Mouse (Mus musculus): ENCODE data around the gene Hao1. TPM values are rescaled to one million over a fixed set of nuclear protein-coding genes. Genes with fewer than 3 reads are reported as not detected.

The Hao1 gene
- polyA plus RNA-seq, 1 experiment from 2014 or later = not detected

Other genes with a start within 250 kb of the Hao1 start
- gene Tmx4, start 89.8 kb upstream of the Hao1 start, polyA plus RNA-seq (2015; fragmentation: Nextera tagmentation; extraction: Ambion mirVana) = 9.7 and 10.7 TPM in 2 replicates
- 6.4 and 7.8 TPM in 2 replicates for gene Plcb1, start 231.7 kb upstream of the Hao1 start, polyA plus RNA-seq (2015; fragmentation: Nextera tagmentation; extraction: Ambion mirVana)